Mouse (Mus musculus) cerebellum, adult 11-12 months (tissue): ENCODE measurements at regions not wholly inside any gene's neighbourhood (a gene's known extent, or its start where the extent isn't known, plus 50 kb on each side); places are given as distances from the start of the nearest gene placed in this dataset.

Source experiments
- DNase-seq: peaks from one replicate; pipeline ENCODE4 v3.0.0; 2022

DNA sequence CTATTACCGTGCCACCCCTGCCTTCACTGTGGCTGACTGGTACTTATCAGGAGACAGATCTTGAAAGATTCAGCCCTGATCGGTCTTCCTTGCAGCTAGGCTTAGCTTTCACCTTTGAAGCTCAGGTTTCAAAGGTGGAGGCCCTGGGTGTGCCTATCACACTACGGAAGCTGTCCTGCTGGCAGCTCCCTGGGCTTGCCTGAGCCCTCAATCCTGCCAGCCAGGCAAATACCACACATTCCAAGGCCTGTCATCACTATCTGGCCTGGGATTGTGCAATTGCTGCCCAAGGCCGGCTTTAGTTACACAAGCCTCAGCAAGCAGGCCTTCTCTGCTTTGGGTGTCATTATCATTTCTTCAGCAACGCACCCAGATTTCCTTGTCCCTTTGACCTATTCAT is 390.6 kb upstream of the Mmadhc start:
- no peak for DNase-seq

GRCm38 (mm10) chr2:50677456-50677855 is 380.9 kb upstream of the Mmadhc start:
- no peak for DNase-seq

DNA sequence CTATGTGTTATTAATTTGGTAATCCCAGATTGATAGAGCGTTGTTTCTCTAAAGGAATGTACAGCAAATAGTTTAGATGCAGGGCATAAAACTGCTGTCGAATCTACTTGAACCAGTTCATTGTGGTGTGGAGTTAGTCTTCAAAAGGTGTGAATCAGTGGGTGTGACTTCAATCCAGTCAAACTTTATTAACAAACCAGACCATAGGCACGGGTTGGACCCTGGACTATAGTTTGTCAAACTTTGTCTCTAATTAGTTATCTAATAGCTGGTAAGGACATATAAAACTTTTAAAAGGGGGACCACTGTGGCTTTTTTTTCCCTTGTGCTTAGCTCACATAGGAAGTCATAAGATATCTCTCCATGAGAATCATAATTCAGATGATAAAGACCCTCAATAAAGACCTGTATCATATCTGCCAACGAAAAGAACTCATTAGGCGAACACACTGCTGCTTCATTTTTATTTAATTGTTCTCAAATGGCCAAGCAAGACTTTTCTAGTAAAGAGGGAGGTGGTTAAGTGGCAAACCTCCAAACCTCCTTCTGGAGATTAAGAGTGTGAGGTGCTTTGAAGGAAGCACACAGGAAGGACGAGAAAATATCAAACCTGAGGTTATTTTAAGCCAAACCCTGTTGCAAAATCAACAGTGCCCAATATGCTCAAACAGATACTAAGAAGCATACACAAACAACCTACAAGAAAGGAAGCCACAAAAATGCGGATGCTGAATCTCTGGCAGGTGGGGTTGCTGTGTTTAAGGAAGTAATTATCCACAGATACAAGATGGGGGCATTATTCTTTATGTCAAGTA is 379.3 kb upstream of the Mmadhc start:
- no peak for DNase-seq

DNA sequence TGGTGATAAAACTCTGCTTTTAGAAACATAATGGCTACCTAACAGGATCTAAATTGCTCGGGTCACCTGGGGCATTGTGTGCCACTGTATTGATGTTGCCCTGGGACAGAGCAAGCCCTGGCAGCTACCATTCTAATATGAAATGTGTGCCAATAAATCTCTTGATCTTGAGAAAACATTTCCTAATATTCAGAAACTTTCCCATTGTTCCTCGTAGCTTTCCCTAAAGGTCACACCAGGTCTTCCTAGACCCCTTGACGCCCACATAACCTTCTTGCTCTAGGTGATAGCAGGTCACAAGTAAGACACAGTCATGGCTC is 378.2 kb upstream of the Mmadhc start:
- DNase-seq: no peak

- DNase-seq: no peak
These were observed 377.7 kb upstream of the Mmadhc start for GRCm38 (mm10) chr2:50674151-50674855.

DNA sequence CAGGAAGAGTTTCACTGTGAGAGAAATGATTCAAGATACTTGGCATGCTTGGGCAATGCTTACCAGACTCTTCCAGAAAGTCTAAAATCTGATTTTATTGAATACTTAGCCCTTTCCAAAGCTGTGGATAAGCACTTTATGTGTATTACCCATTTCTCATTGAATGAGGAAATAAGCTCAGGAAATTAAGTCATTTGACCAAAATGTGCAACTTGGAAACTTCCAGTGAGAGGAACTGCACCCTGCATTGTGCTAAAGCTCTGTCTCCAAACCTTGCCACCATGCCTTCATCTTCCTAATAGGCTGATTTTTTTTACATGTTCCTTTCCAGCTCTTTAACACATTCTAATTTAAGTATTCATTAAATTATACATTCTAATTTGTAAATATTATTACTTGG is 372.7 kb upstream of the Mmadhc start:
- DNase-seq: no peak

DNA sequence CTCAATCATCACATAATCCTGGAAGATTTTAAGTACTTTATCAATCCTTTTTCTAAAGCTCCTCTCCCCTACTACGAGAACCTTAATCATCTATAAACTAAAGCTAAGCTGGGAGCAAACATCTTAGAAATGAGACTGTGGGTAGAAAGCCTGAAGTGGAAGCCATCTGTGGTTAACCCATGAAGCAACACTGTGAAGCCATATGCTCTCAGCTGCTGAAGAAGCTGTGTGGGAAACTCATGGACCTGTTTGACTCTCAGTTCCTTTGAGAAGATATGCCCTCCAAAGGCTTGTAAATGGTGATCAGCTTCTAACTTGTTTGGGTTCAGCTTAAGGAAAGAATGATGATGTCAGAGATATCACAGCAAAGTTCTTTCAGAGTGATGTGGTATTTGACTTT is 372.2 kb upstream of the Mmadhc start:
- no peak for DNase-seq

- DNase-seq: no peak
These were observed 370.6 kb upstream of the Mmadhc start for GRCm38 (mm10) chr2:50667180-50667579.

- DNase-seq: no peak
These were observed 365.9 kb upstream of the Mmadhc start for GRCm38 (mm10) chr2:50662504-50662903.

- no peak for DNase-seq
These were observed 363.4 kb upstream of the Mmadhc start for GRCm38 (mm10) chr2:50660000-50660399.

- no peak for DNase-seq
These were observed 361.2 kb upstream of the Mmadhc start for GRCm38 (mm10) chr2:50657826-50658225.

- peak; percentile 36 for DNase-seq
These were observed 359.8 kb upstream of the Mmadhc start for GRCm38 (mm10) chr2:50656351-50656750.

- peak; percentile 95 for DNase-seq
These were observed 358.3 kb upstream of the Mmadhc start for GRCm38 (mm10) chr2:50654953-50655324.

DNA sequence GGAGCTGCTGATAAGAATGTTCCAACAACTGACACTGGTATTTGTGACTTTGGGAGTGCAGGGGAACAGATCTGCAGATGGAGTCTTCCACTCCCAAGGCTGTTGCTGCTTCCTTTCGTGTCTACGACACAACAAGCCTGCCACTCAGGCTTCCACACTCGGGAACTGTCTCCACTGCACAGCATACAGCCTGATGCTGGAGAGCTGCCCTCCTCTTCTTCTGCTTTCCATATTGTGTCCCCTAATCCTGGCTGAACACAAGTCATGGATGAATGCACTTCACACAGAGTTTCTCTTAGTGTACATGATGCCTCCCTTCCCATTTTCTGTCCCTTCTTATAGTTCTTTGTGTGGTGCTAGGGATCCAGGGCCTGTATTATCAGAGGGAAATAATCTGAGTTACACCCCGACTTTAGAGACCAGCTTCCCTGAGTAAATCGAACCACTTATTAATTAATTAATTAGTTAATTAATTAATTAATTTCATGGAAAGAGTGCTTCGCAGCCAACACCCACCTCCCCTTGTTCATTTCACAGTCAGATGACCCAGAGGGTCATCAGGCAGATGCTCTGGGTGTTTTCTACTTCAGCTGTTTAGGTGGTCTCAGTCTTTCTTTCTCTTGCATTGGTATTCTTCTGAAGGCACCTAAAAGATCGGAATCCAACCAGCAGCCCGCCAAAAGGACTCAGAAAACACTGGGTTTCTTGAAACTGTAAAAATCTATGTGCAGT is 357.8 kb upstream of the Mmadhc start:
- peak; percentile 55 for DNase-seq

GRCm38 (mm10) chr2:50653121-50653615 is 356.6 kb upstream of the Mmadhc start:
- peak; percentile 33 for DNase-seq

DNA sequence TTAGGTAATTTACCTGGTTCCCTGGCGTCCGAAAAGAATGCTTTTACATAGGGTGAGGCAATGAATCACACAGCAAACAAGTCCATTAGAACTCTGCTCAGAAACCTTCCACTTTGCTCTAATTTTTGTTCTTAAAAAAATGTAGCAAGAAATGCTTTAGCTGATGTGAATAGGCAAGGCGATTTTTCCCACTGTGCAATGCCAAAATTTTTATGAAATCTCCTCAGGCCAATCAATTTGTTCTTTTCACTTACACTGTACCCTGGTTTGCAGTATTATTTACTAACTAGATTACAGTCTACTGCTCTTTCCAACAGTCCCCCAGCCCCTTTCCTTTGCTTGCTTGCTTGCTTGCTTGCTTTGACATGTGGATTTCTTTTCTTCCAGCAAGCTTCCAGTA is 353.1 kb upstream of the Mmadhc start:
- DNase-seq: no peak

GRCm38 (mm10) chr2:50643219-50643618 is 346.6 kb upstream of the Mmadhc start:
- DNase-seq: no peak

GRCm38 (mm10) chr2:50642198-50642597 is 345.6 kb upstream of the Mmadhc start:
- DNase-seq: no peak

DNA sequence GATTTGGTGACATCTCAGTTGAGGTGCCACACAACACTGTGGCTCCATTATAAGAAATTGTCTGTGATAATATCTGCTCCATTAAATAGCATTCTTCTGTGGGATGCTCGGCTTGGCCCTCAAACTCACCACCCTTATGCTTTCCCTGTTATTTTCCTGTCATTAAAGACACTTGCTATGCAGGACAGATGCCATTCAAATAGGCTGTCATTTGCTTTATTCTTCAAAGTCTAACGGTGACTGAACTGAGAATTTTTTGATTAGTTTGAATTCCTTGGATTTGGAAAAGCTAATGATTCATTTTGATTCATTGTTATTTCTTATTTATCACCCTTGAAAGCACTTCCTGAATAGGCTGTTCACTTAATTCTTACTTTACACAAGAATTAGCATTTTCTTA is 339.3 kb upstream of the Mmadhc start:
- DNase-seq: no peak

DNA sequence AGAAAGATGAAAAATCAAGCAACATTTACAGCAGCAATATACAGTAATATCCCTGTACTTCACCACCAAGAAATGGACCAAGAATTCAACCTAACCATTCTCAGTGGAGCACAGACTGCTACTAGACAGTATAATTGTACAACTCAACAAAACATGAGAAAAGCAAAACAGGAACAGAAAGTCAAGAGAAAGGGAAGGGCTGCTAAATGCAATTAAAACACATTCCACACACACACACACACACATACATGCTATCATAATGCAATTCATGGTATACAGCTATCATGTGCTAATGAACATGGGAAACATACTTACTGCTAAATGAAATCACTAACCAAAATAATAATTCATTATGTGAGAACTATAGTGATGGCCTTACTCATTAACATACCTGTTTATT is 335.2 kb upstream of the Mmadhc start:
- DNase-seq: no peak

GRCm38 (mm10) chr2:50627501-50627900 is 330.9 kb upstream of the Mmadhc start:
- no peak for DNase-seq

GRCm38 (mm10) chr2:50625233-50625749 is 328.7 kb upstream of the Mmadhc start:
- DNase-seq: no peak

DNA sequence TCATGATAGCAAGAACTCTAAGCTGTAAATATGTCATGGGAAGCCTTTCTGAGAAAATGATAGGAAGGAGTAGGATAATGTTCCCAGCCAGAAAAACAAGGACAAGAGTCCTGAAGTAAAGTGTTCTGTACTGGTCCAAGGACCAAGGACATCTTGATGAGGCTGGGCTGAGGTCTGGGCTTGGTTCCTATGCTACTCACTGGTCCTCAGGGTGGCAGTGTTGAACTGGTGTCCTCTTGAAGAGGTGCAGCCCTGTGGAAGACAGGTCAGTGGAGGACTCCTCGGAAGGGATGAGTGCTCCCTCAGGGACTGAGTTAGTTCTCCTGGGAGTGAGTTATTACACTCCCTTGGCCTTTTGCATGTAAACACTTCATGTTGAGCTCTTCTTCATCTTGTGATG is 312.5 kb upstream of the Mmadhc start:
- DNase-seq: peak; percentile 20

DNA sequence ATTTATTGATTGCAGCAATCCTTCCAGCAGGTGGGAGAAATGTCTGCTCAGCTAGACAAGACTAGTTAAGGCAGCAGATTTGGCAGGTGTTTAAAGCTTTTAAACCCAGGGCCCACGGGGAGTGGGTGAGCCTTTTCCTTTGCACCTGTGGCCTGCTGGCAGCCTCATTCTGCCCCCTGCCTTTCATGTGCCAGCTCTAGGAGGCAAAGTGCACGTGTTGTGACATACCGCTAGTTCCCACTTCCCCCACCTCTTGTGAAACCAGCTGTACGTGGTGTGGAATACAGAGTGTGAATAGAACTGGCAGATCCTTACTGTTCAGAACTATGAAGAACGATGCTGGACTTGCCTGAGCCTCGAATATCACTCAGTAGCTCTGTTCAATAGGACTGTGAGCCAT is 292.6 kb upstream of the Mmadhc start:
- DNase-seq: no peak
